In the genomic region with DNA sequence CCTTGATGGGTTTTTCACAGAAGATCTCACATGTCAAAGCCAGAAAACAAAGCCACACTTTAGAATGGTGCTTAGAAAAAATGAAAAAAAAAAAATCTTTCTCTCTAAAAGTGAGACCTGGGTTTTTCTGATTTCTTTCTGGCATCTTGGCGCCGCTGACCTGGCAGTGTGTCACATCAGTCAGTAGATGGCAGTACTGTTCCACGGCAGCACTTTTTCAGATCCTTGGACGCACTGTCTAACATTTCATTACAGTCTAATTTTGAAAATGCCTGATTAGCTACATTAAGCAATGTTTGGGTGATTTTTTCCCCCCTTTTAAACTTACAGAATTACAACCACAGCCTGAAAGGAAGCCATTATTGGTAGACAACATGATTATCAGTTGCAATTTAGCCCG, we compare ENCODE assay signal across 10 mouse cellular contexts.
DNase-seq lines count a peak whose midpoint lies in the region; ATAC-seq and TF ChIP-seq lines count a peak whose summit lies in the region.
"Had no signal": no experiment of that assay in that cellular context is flagged by ENCODE, and none has a peak within 500 bp of the region (broad histone marks: within the 10 kb centered on the region; RNA-seq: fewer than 3 reads in every experiment).

No protein-coding gene starts in this region.

- DNase-seq in midbrain, embryonic 10.5 days (ENCODE audit: low spot score) = peak; percentile 58
- DNase-seq in T-cell, adult 2 months (ENCODE audit: low spot score) = peak; percentile 46
- DNase-seq in embryo, embryonic 10 days (ENCODE audit: low spot score) = peak; percentile 87
- peak; percentile 77 for DNase-seq in heart, embryonic 10.5 days (ENCODE audit: low spot score)
- peak; percentile 61 to 64 for DNase-seq in left cerebral cortex, adult 18-20 months (ENCODE audit: low spot score in 2 of 2)
- DNase-seq in midbrain, postnatal 0 days (ENCODE audit: low spot score) = peak; percentile 88
- DNase-seq in thymus, postnatal 10 days (ENCODE audit: low spot score in 2 of 2) = peak; percentile 14 to 65

- H3K36me3 ChIP-seq in midbrain, embryonic 10.5 days = no peaks in the 10 kb centered on the region
- H3K36me3 ChIP-seq in midbrain, embryonic 13.5 days = no peaks in the 10 kb centered on the region
- no peaks in the 10 kb centered on the region for H3K36me3 ChIP-seq in heart, embryonic 10.5 days
- H3K36me3 ChIP-seq in midbrain, postnatal 0 days (ENCODE audit: insufficient read depth, low read length) = no peaks in the 10 kb centered on the region
- H3K36me3 ChIP-seq: midbrain, embryonic 12.5 days had no signal

- no peak for ATAC-seq in midbrain, embryonic 13.5 days
- ATAC-seq in midbrain, postnatal 0 days (ENCODE audit: low FRiP score) = peak; percentile 42; the same call in 1 of the 2 replicates

- H3K4me2 ChIP-seq in midbrain, embryonic 13.5 days (replicated peaks) = no peak overlapping the region
- no peak overlapping the region for H3K4me2 ChIP-seq in midbrain, postnatal 0 days (ENCODE audit: low read depth, low read length, poor library complexity, severe bottlenecking)
- H3K4me2 ChIP-seq: midbrain, embryonic 12.5 days had no signal

- no peaks in the 10 kb centered on the region; the same call in 1 of the 2 replicates for H3K9me3 ChIP-seq in midbrain, embryonic 10.5 days (replicated peaks)
- H3K9me3 ChIP-seq in midbrain, embryonic 13.5 days = no peaks in the 10 kb centered on the region
- H3K9me3 ChIP-seq in heart, embryonic 10.5 days = no peaks in the 10 kb centered on the region
- no peaks in the 10 kb centered on the region for H3K9me3 ChIP-seq in midbrain, postnatal 0 days (ENCODE audit: low read length)
- H3K9me3 ChIP-seq: midbrain, embryonic 12.5 days had no signal

- H3K9ac ChIP-seq in midbrain, embryonic 13.5 days (replicated peaks) = no peak overlapping the region
- no peak overlapping the region for H3K9ac ChIP-seq in midbrain, postnatal 0 days (replicated peaks; ENCODE audit: low read length, poor library complexity, severe bottlenecking)
- H3K9ac ChIP-seq: midbrain, embryonic 12.5 days had no signal

- H3K4me1 ChIP-seq in midbrain, embryonic 10.5 days = peaks cover 55% of the 10 kb centered on the region
- peaks cover 39% of the 10 kb centered on the region for H3K4me1 ChIP-seq in midbrain, embryonic 13.5 days (replicated peaks)
- peaks cover 25% of the 10 kb centered on the region for H3K4me1 ChIP-seq in heart, embryonic 10.5 days
- H3K4me1 ChIP-seq in midbrain, postnatal 0 days (ENCODE audit: insufficient read depth, low read length) = no peaks in the 10 kb centered on the region

- 0 out of 2 replicates have a peak, but pooled peaks cover 5% of the 10 kb centered on the region for H3K27me3 ChIP-seq in midbrain, embryonic 10.5 days (ENCODE audit: low read depth, poor library complexity, severe bottlenecking)
- H3K27me3 ChIP-seq in midbrain, embryonic 13.5 days = no peaks in the 10 kb centered on the region
- H3K27me3 ChIP-seq in heart, embryonic 10.5 days (ENCODE audit: insufficient read depth, poor library complexity, severe bottlenecking) = no peaks in the 10 kb centered on the region
- no peaks in the 10 kb centered on the region for H3K27me3 ChIP-seq in midbrain, postnatal 0 days (ENCODE audit: insufficient read depth, low read length)
- H3K27me3 ChIP-seq: midbrain, embryonic 12.5 days had no signal

- no peak overlapping the region for H3K27ac ChIP-seq in midbrain, embryonic 10.5 days (replicated peaks)
- no peak overlapping the region for H3K27ac ChIP-seq in midbrain, embryonic 13.5 days
- no peak overlapping the region for H3K27ac ChIP-seq in heart, embryonic 10.5 days
- H3K27ac ChIP-seq in midbrain, postnatal 0 days (ENCODE audit: low read depth, low read length) = no peak overlapping the region
- H3K27ac ChIP-seq: midbrain, embryonic 12.5 days had no signal

- peak; percentile 98 for TF ChIP-seq CTCF in midbrain, postnatal 0 days (IDR thresholded peaks at IDR 0.05)

- 18% methylated on average over 5 of the region's 5 CpGs for WGBS in midbrain, embryonic 10.5 days
- 14% methylated on average over 5 of the region's 5 CpGs for WGBS in midbrain, embryonic 13.5 days
- 20% methylated on average over 5 of the region's 5 CpGs for WGBS in heart, embryonic 10.5 days
- 11% methylated on average over 5 of the region's 5 CpGs for WGBS in midbrain, postnatal 0 days

- no peak overlapping the region for H3K4me3 ChIP-seq in midbrain, embryonic 10.5 days
- H3K4me3 ChIP-seq in midbrain, embryonic 13.5 days (replicated peaks) = no peak overlapping the region
- H3K4me3 ChIP-seq in heart, embryonic 10.5 days = no peak overlapping the region
- H3K4me3 ChIP-seq in midbrain, postnatal 0 days (ENCODE audit: low read depth, low read length) = no peak overlapping the region
- H3K4me3 ChIP-seq: erythroblast, embryonic 14.5 days; midbrain, embryonic 12.5 days had no signal
